Mouse (Mus musculus) brain, adult 2 months (tissue): ENCODE data around the gene Cep295.
"Not testable (repeated sequence)": the region's sequence is repeated elsewhere in the genome, so short reads cannot be mapped to it uniquely, and the experiment has no call there.

ENCODE experiments used
- DNase-seq: peaks from one replicate; pipeline ENCODE4 v3.0.0; 2011; ENCODE audit warnings: low read depth, low spot score

Cep295 gene

GRCm38 (mm10) chr9:15306398-15307119, 51.0 kb downstream of the Cep295 start, which contains the start of gene 4931406C07Rik:
Gene 4931406C07Rik, minus strand, starts transcription at chr9:15306448.
- peak; percentile 47 for DNase-seq

- DNase-seq = peak; percentile 97
Measured at GRCm38 (mm10) chr9:15305503-15306397, 51.8 kb downstream of the Cep295 start, which contains the start of gene Taf1d. Gene Taf1d, plus strand, starts transcription at chr9:15306214.

GRCm38 (mm10) chr9:15302881-15303280, 54.7 kb downstream of the Cep295 start:
- no peak for DNase-seq

GRCm38 (mm10) chr9:15302006-15302405, 55.6 kb downstream of the Cep295 start:
- DNase-seq = not testable (repeated sequence)

GRCm38 (mm10) chr9:15301399-15301798, 56.2 kb downstream of the Cep295 start:
- DNase-seq = peak; percentile 29

- no peak for DNase-seq
Measured at GRCm38 (mm10) chr9:15300056-15300455, 57.5 kb downstream of the Cep295 start.

- DNase-seq = no peak
Measured at GRCm38 (mm10) chr9:15298451-15298850, 59.1 kb downstream of the Cep295 start.

- DNase-seq = no peak
Measured at GRCm38 (mm10) chr9:15297112-15297511, 60.5 kb downstream of the Cep295 start.

- DNase-seq = no peak
Measured at GRCm38 (mm10) chr9:15289251-15289650, 68.3 kb downstream of the Cep295 start.

GRCm38 (mm10) chr9:15288402-15288801, 69.2 kb downstream of the Cep295 start:
- no peak for DNase-seq

GRCm38 (mm10) chr9:15287846-15288245, 69.7 kb downstream of the Cep295 start:
- no peak for DNase-seq

- DNase-seq = no peak
Measured at GRCm38 (mm10) chr9:15285443-15285842, 72.1 kb downstream of the Cep295 start.

GRCm38 (mm10) chr9:15280491-15280879, 77.1 kb downstream of the Cep295 start:
- DNase-seq = no peak

- peak; percentile 99 for DNase-seq
Measured at GRCm38 (mm10) chr9:15279649-15280490, 77.7 kb downstream of the Cep295 start, which contains the start of gene Med17. Gene Med17, minus strand, starts transcription at chr9:15279931.

GRCm38 (mm10) chr9:15279139-15279648, 78.4 kb downstream of the Cep295 start:
- no peak for DNase-seq

- DNase-seq = no peak
Measured at GRCm38 (mm10) chr9:15278343-15278742, 79.2 kb downstream of the Cep295 start.

- no peak for DNase-seq
Measured at GRCm38 (mm10) chr9:15276855-15277254, 80.7 kb downstream of the Cep295 start.

GRCm38 (mm10) chr9:15273981-15274380, 83.6 kb downstream of the Cep295 start:
- DNase-seq = no peak
